Mouse (Mus musculus) lung, adult 2 months (tissue): ENCODE measurements around the gene Traf3ip1. TPM values are rescaled to one million over a fixed set of nuclear protein-coding genes. Genes with fewer than 3 reads are reported as not detected.

ENCODE experiments used
- DNase-seq: peaks from one replicate; pipeline ENCODE4 v3.0.0; 2022
- H3K4me1 ChIP-seq: fragments of 200-500 bp; 2 replicates; pipeline ENCODE4 v1.6.1; 2011; ENCODE audit warnings: low read length; ENCODE audit not compliant: control insufficient read depth, insufficient read depth
- H3K4me3 ChIP-seq: fragments of 200-500 bp; replicated peaks from 2 replicates; pipeline ENCODE3; 2011; ENCODE audit warnings: low read depth, mild to moderate bottlenecking, control low read depth, low read length; ENCODE audit errors: extremely low read depth
- CTCF ChIP-seq: fragments of 200-500 bp; IDR thresholded peaks from 2 replicates; pipeline ENCODE4 v1.5.1; 2011; ENCODE audit warnings: mild to moderate bottlenecking, low read length, control low read depth; ENCODE audit not compliant: insufficient read depth
- POLR2A ChIP-seq: fragments of 200-500 bp; IDR thresholded peaks from 2 replicates; pipeline ENCODE4 v1.6.1; 2011; ENCODE audit warnings: low read depth, mild to moderate bottlenecking, control low read depth, low read length, borderline replicate concordance; ENCODE audit errors: extremely low read depth
- WGBS: fragments of 180-500 bp; shearing (Covaris S2); methylation state at CpG from one replicate; pipeline ENCODE4 v1.1.7; 2018; 5-methylcytosine and 5-hydroxymethylcytosine counted together
- polyA plus RNA-seq: library from polyadenylated mRNA; depleted of rRNA; stranded (reverse); fragments of >200 nt; gene quantifications from 2 replicates; pipeline ENCODE4 v1.2.3, GENCODE M21; 2012; rRNA removed

Traf3ip1 gene
- polyA plus RNA-seq, 1 experiment, result 20.2 TPM

GRCm38 (mm10) chr1:91562977-91563590 lies 68.6 kb downstream of the Traf3ip1 start:
- WGBS, result 75% methylated on average over 4 of the region's 4 CpGs
- Histone ChIP-seq H3K4me1 (no peaks in the 10 kb centered on the region), H3K4me3 (no peak overlapping the region)
- no peak for DNase-seq
- TF ChIP-seq POLR2A (no peak), CTCF (no peak)

- Histone ChIP-seq H3K4me1 (no peaks in the 10 kb centered on the region), H3K4me3 (no peak overlapping the region)
- no peak for DNase-seq
- TF ChIP-seq CTCF (0 out of 2 replicates have a peak, but pooled peaks have one; percentile 16), POLR2A (no peak)
- WGBS, result 64% methylated on average over 3 of the region's 3 CpGs
These were observed 69.6 kb downstream of the Traf3ip1 start for GRCm38 (mm10) chr1:91564004-91564403.

- Histone ChIP-seq H3K4me1 (no peaks in the 10 kb centered on the region), H3K4me3 (no peak overlapping the region)
- DNase-seq, result no peak
- TF ChIP-seq POLR2A (no peak), CTCF (no peak)
- 48% methylated on average over 6 of the region's 6 CpGs for WGBS
These were observed 70.2 kb downstream of the Traf3ip1 start for GRCm38 (mm10) chr1:91564598-91564997.

- H3K4me1 ChIP-seq, result no peaks in the 10 kb centered on the region
- 77% methylated on average over 2 of the region's 2 CpGs for WGBS
- DNase-seq, result no peak
- no peak for TF ChIP-seq POLR2A
- TF ChIP-seq CTCF, result no peak
- H3K4me3 ChIP-seq, result no peak overlapping the region
These were observed 72.8 kb downstream of the Traf3ip1 start for GRCm38 (mm10) chr1:91567269-91567668.

GRCm38 (mm10) chr1:91572458-91572857 lies 78.0 kb downstream of the Traf3ip1 start:
- 60% methylated on average over 10 of the region's 10 CpGs for WGBS
- no peak overlapping the region for H3K4me3 ChIP-seq

GRCm38 (mm10) chr1:91574208-91574607 lies 79.8 kb downstream of the Traf3ip1 start:
- Histone ChIP-seq H3K4me1 (no peaks in the 10 kb centered on the region), H3K4me3 (no peak overlapping the region)
- peak; percentile 33 for TF ChIP-seq CTCF
- TF ChIP-seq POLR2A, result no peak
- peak; percentile 7 for DNase-seq
- WGBS, result 59% methylated on average over 3 of the region's 3 CpGs

More at GRCm38 (mm10) chr1:91572458-91572857, 78.0 kb downstream of the Traf3ip1 start:
- no peak for TF ChIP-seq POLR2A
- no peak for TF ChIP-seq CTCF
- no peak for DNase-seq
- H3K4me1 ChIP-seq, result no peaks in the 10 kb centered on the region

GRCm38 (mm10) chr1:91577883-91578517 lies 83.6 kb downstream of the Traf3ip1 start:
- Histone ChIP-seq H3K4me3 (no peak overlapping the region), H3K4me1 (no peaks in the 10 kb centered on the region)
- TF ChIP-seq POLR2A (no peak), CTCF (no peak)
- WGBS, result 52% methylated on average over 7 of the region's 7 CpGs
- DNase-seq, result no peak

Other genes starting within 250 kb of the Traf3ip1 start
- 21.7 and 29.8 TPM in 2 replicates for gene Ube2f, start 244.3 kb upstream of the Traf3ip1 start, polyA plus RNA-seq
- gene Scly, start 196.3 kb upstream of the Traf3ip1 start, polyA plus RNA-seq, result 23.7 and 26.6 TPM in 2 replicates
- 0.11 and 0.12 TPM in 2 replicates for gene Espnl, start 172.6 kb upstream of the Traf3ip1 start, polyA plus RNA-seq
- gene Klhl30, start 143.6 kb upstream of the Traf3ip1 start, polyA plus RNA-seq, result 1.4 and 4.6 TPM in 2 replicates
- 0.27 and 0.40 TPM in 2 replicates for gene Erfe, start 128.2 kb upstream of the Traf3ip1 start, polyA plus RNA-seq
- 51.6 and 57.4 TPM in 2 replicates for gene Ilkap, start 95.8 kb upstream of the Traf3ip1 start, polyA plus RNA-seq
- gene Hes6, start 80.6 kb upstream of the Traf3ip1 start, polyA plus RNA-seq, result 40.5 and 54.4 TPM in 2 replicates
- gene Per2, start 35.3 kb upstream of the Traf3ip1 start, polyA plus RNA-seq, result 6.9 and 21.0 TPM in 2 replicates
- 8.7 and 10.9 TPM in 2 replicates for gene Asb1, start 45.9 kb downstream of the Traf3ip1 start, polyA plus RNA-seq